Mouse (Mus musculus) cortical plate, adult 2 months (tissue): ENCODE measurements around the gene Tmem205. TPM values are rescaled to one million over a fixed set of nuclear protein-coding genes. Genes with fewer than 3 reads are reported as not detected.

ENCODE experiments used
- H3K27ac ChIP-seq: fragments of 200-500 bp; 2 replicates; pipeline ENCODE4 v1.5.1; 2012; ENCODE audit warnings: low read length, control low read depth, inconsistent platforms; ENCODE audit not compliant: insufficient read depth
- H3K4me1 ChIP-seq: fragments of 200-500 bp; 2 replicates; pipeline ENCODE4 v1.6.1; 2011; ENCODE audit warnings: low read length; ENCODE audit not compliant: control insufficient read depth, insufficient read depth
- H3K4me3 ChIP-seq: fragments of 200-500 bp; 2 replicates; pipeline ENCODE4 v1.5.1; 2011; ENCODE audit warnings: mild to moderate bottlenecking, low read length, control low read depth; ENCODE audit not compliant: insufficient read depth
- CTCF ChIP-seq: fragments of 200-500 bp; IDR thresholded peaks from 2 replicates; pipeline ENCODE4 v1.5.1; 2011; ENCODE audit warnings: mild to moderate bottlenecking, control low read depth, low read length; ENCODE audit not compliant: insufficient read depth; ENCODE audit errors: extremely low read depth
- POLR2A ChIP-seq: fragments of 200-500 bp; IDR thresholded peaks from 2 replicates; pipeline ENCODE4 v1.6.1; 2011; ENCODE audit warnings: mild to moderate bottlenecking, low read length, control low read depth; ENCODE audit not compliant: insufficient read depth; ENCODE audit errors: extremely low read depth
- polyA plus RNA-seq: library from polyadenylated mRNA; depleted of rRNA; stranded (reverse); fragments of >200 nt; gene quantifications from 2 replicates; pipeline ENCODE4 v1.2.3, GENCODE M21; 2012; rRNA removed

The Tmem205 gene
- polyA plus RNA-seq, 1 experiment = 57.7 TPM

- TF ChIP-seq CTCF = 0 out of 2 replicates have a peak, but pooled peaks have one; percentile 8
- TF ChIP-seq POLR2A = no peak
- no peak overlapping the region for H3K27ac ChIP-seq
- no peak overlapping the region for H3K4me3 ChIP-seq
- no peaks in the 10 kb centered on the region for H3K4me1 ChIP-seq
Observed at GRCm38 (mm10) chr9:21876601-21877000, 50.8 kb downstream of the Tmem205 start.

DNA sequence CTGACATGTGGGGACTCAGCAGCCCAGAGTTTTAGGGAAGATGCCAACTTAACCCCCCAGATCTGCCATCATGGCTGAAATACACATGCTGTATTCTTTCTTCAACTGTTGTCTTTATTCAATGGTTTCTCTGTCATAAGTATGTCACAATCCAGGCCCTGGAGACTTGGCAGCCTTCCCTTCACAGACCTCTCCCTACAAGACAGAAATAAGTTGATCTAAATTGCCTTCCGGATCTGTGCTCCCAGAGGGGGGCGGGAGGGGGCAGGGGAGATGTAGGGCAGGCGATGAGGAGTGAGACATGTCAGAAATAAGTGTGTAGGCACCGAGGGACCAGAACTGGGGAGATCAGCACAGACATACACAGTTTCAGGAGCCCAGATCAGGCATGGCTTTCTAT, 55.2 kb downstream of the Tmem205 start:
- no peak for TF ChIP-seq CTCF
- no peak for TF ChIP-seq POLR2A
- H3K27ac ChIP-seq = no peak overlapping the region
- no peak overlapping the region for H3K4me3 ChIP-seq
- 0 out of 2 replicates have a peak, but pooled peaks cover 1% of the 10 kb centered on the region for H3K4me1 ChIP-seq

Other genes starting within 250 kb of the Tmem205 start
- 16.6 and 17.9 TPM in 2 replicates for gene Ldlr, start 204.1 kb downstream of the Tmem205 start, polyA plus RNA-seq
- gene Spc24, start 167.3 kb downstream of the Tmem205 start, polyA plus RNA-seq = 2.3 and 3.3 TPM in 2 replicates
- 6.1 and 6.2 TPM in 2 replicates for gene Kank2, start 128.8 kb downstream of the Tmem205 start, polyA plus RNA-seq
- not detected in 2 replicates for gene Angptl8, start 92.0 kb downstream of the Tmem205 start, polyA plus RNA-seq
- gene Dock6, start 74.9 kb downstream of the Tmem205 start, polyA plus RNA-seq = 42.3 and 42.6 TPM in 2 replicates
- 14.3 and 15.6 TPM in 2 replicates for gene Rab3d, start 9.4 kb downstream of the Tmem205 start, polyA plus RNA-seq
- 24.4 and 27.3 TPM in 2 replicates for gene Ccdc159, start 85 bp downstream of the Tmem205 start, polyA plus RNA-seq
- gene Plppr2, start 9.5 kb upstream of the Tmem205 start, polyA plus RNA-seq = 183 and 199 TPM in 2 replicates
- 7.3 and 8.1 TPM in 2 replicates for gene Swsap1, start 28.2 kb upstream of the Tmem205 start, polyA plus RNA-seq
- gene Epor, start 36.0 kb upstream of the Tmem205 start, polyA plus RNA-seq = 12.6 and 15.3 TPM in 2 replicates
- gene Rgl3, start 61.9 kb upstream of the Tmem205 start, polyA plus RNA-seq = 5.2 and 5.4 TPM in 2 replicates
- 7.7 and 7.9 TPM in 2 replicates for gene Ccdc151, start 75.1 kb upstream of the Tmem205 start, polyA plus RNA-seq
- gene Prkcsh, start 75.2 kb upstream of the Tmem205 start, polyA plus RNA-seq = 99.1 and 103 TPM in 2 replicates
- gene Elavl3, start 124.5 kb upstream of the Tmem205 start, polyA plus RNA-seq = 115 and 117 TPM in 2 replicates
- gene Gm49318, start 143.7 kb upstream of the Tmem205 start, polyA plus RNA-seq = 0.21 TPM in 1 of 2 replicates, not detected in the other
- gene Zfp653, start 143.8 kb upstream of the Tmem205 start, polyA plus RNA-seq = 34.6 and 36.4 TPM in 2 replicates
- gene Ecsit, start 157.9 kb upstream of the Tmem205 start, polyA plus RNA-seq = 57.4 and 62.3 TPM in 2 replicates
- 1.2 and 2.2 TPM in 2 replicates for gene Cnn1, start 171.7 kb upstream of the Tmem205 start, polyA plus RNA-seq
- gene Elof1, start 189.6 kb upstream of the Tmem205 start, polyA plus RNA-seq = 122 and 131 TPM in 2 replicates
- 0.71 and 0.76 TPM in 2 replicates for gene Acp5, start 208.2 kb upstream of the Tmem205 start, polyA plus RNA-seq
- 89.9 and 97.3 TPM in 2 replicates for gene Pigyl, start 229.3 kb upstream of the Tmem205 start, polyA plus RNA-seq